Mouse (Mus musculus) adrenal gland (tissue): ENCODE data around the gene Olfr97.

Experiments used
- intact Hi-C: fragments of 180-260 bp; cut with DNase I; formaldehyde crosslinking; loops from one replicate; pipeline ENCODE4 v1.15.1; 2025

Gene Olfr97

DNA sequence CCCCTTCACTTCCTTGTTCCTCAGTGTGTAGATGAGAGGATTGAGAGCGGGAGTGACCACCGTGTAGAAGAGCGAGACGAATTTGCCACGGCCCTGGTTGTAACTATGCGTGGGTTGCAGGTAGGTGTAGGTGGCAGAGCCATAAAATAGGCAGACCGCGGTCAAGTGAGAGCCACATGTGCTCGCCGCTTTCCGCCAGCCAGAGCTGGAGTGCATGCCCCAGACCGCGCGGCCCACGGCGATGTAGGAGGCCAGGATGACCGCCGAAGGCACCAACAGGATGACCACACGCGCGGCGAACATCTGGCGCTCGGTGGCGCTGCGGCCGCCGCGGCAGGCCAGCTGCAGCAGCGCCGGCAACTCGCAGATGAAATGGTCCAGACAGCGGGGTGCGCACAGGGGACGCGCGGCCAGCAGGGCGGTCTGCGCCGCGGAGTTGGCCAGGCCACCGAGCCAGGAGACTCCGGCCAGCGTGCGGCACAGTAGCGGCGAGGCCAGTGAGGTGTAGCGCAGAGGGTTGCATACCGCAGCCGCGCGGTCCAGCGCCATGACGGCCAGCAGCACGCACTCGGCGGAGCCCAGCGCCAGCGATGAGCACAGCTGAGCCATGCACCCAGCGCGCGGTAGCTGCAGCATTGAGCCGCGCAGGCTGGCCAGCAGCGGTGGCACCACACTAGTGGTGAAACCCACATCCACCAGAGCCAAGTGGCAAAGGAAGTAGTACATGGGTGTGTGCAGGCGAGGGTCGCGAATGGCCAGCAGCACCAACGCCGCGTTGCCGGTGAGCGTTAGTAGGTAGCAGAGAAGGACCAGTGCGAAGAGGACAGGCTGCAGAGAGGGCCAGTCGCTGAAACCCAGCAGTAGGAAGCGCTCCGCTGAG is 40.0 kb downstream of the Olfr97 start:
- intact Hi-C loops = no loop called here

DNA sequence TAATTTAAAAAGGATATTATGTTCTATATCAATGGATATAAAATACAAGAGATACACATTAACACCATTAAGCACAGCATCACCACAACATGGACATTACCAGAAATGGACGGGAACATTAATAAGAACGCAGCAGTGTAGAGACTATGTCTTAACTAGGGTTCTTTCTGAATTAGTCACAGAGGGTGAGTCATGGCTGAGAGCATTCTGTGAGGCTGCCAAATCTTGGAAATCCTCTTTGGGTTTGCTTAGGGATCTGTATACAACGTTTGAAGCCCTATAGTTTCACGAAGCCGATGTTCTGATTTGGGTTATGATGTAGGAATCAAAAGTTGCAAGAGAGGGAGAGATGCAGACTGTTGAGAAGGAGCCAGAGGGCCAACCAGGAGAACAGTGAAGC is 42.3 kb downstream of the Olfr97 start:
- intact Hi-C loops = no loop called here

DNA sequence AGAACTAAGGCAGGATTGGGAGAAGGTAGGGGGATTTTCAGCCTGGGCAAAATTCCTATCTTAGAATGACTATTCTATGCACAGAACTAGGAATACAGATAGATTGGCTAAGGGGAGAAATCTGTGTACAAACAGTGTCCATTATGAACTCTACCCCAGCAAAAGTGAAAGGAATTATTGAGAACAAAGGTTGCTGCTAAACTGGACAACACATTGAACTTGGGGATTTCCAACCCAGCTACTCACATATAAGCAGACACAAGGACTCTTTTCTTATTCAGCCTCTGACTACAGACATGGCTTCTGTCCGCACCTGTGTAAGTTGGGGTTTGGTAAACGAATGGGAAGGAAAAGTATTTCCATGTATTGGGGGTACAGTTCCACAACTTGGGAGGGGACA is 43.5 kb downstream of the Olfr97 start, which contains the start of gene Ubd:
Gene Ubd (plus strand): TSS at position 237 of the 400 bp plus-strand sequence.
- intact Hi-C loops = no loop called here

DNA sequence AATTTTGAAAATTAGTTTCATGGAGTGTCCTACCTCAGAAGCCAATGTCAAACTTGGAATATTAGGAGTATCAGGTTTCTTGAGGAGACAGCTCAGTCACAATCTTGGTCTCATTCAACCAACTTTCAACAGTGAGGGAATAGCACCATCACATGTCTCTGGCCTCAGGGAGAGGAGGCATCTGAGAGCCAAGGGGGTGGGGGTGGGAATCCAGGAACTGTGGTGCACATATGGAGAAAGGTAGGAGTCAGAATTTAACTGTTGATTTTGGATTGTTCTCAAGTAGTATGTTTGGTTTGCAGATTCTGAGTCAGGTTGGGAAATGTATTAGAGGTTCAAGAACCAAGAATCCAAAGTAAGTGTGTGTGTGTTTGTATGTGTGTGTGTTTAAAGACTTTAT is 44.1 kb downstream of the Olfr97 start:
- intact Hi-C loops = no loop called here

DNA sequence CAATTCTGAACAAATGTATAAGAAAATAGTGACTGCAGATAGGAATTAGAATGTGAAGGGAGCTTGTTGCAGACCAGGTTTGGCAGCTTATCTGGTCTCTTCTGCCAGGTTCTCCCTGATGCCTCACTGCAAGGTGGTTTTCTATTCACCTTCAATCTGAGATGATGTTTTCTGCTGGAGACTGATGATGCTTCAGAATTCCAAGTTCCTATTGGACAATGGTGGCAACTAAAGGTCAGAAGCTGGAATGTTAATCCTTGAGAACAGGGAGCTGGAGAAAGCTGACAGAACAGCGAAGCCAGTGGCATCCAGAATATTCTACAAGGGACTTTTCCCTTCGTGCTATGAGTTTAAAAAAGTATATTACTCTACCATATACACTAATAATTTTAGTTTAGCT is 46.4 kb downstream of the Olfr97 start:
- intact Hi-C loops = no loop called here

DNA sequence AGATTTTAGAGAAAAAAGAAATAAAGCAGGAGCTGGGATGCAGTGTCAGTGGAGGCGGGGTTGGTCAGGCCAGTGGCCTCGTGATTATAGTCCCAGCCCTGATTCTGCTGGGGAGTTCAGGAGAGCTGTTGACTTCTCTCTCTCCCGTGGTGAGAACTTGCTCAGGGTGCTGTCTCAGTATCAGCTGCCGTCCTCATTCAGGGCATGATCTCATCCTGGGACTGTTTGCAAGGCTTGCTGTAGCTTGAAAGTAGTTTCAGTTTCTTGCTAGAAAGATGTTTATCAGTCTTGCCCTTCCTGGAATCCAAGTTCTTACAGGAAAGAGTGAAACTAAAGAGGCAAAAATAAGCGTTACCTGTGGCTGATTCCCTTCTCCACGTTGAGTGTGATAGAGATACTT is 51.7 kb downstream of the Olfr97 start:
- intact Hi-C loops = no loop called here
